Mouse (Mus musculus) limb, embryonic 14.5 days (tissue): Measurements from ENCODE around the gene Top1. TPM values are rescaled to one million over a fixed set of nuclear protein-coding genes. Genes with fewer than 3 reads are reported as not detected.

Experiments
- ATAC-seq: fragments of 200-750 bp; cut with Nextera tagmentation; 2 replicates; pipeline ENCODE4 v1.8.0; 2017; ENCODE audit warnings: low read depth, moderate number of reproducible peaks, moderate TSS enrichment; ENCODE audit not compliant: low FRiP score
- DNase-seq: peaks from one replicate; pipeline ENCODE4 v3.0.0-alpha.2; 2015; ENCODE audit warnings: low spot score
- H3K27ac ChIP-seq: fragments of 300-500 bp; sonication (generic); replicated peaks from 2 replicates; pipeline ENCODE4 v1.5.1; 2014; ENCODE audit warnings: low read depth, mild to moderate bottlenecking, low read length, moderate library complexity, mixed read lengths
- H3K27me3 ChIP-seq: fragments of 300-500 bp; sonication (generic); 2 replicates; pipeline ENCODE4 v1.6.1; 2014; ENCODE audit warnings: low read length, mixed read lengths; ENCODE audit not compliant: control insufficient read depth, insufficient read depth
- H3K36me3 ChIP-seq: fragments of 300-500 bp; sonication (generic); 2 replicates; pipeline ENCODE4 v1.6.1; 2014; ENCODE audit warnings: mild to moderate bottlenecking, low read length, moderate library complexity, mixed read lengths; ENCODE audit not compliant: control insufficient read depth, insufficient read depth
- H3K4me1 ChIP-seq: fragments of 300-500 bp; sonication (generic); 2 replicates; pipeline ENCODE4 v1.6.1; 2014; ENCODE audit warnings: antibody characterized with exemption, low read length, mixed read lengths; ENCODE audit not compliant: control insufficient read depth, insufficient read depth
- H3K4me2 ChIP-seq: fragments of 300-500 bp; sonication (generic); replicated peaks from 2 replicates; pipeline ENCODE4 v1.6.1; 2014; ENCODE audit warnings: low read depth, mild to moderate bottlenecking, low read length, moderate library complexity; ENCODE audit not compliant: severe bottlenecking
- H3K4me3 ChIP-seq: fragments of 300-500 bp; sonication (generic); replicated peaks from 2 replicates; pipeline ENCODE4 v1.5.1; 2014; ENCODE audit warnings: low read length
- H3K9ac ChIP-seq: fragments of 300-500 bp; sonication (generic); 2 replicates; pipeline ENCODE4 v1.6.1; 2014; ENCODE audit warnings: mild to moderate bottlenecking, low read depth, low read length, moderate library complexity; ENCODE audit not compliant: severe bottlenecking
- H3K9me3 ChIP-seq: fragments of 300-500 bp; sonication (generic); 2 replicates; pipeline ENCODE4 v1.6.1; 2016; ENCODE audit warnings: low read length; ENCODE audit not compliant: control insufficient read depth
- POLR2A ChIP-seq: fragments of 200-500 bp; IDR thresholded peaks from 2 replicates; pipeline ENCODE4 v1.8.0; 2012; ENCODE audit warnings: inconsistent platforms, mild to moderate bottlenecking, moderate library complexity, borderline replicate concordance; ENCODE audit not compliant: insufficient read depth, insufficient read length; ENCODE audit errors: extremely low read depth
- WGBS: fragments of 180-500 bp; shearing (Covaris S2); extraction: QIAGEN DNeasy Blood & Tissue Kit; methylation state at CpG from one replicate; pipeline ENCODE4 v1.1.7; 2014; 5-methylcytosine and 5-hydroxymethylcytosine counted together
- polyA plus RNA-seq, 2 experiments: library from polyadenylated mRNA; depleted of rRNA in 1 of 2; stranded (reverse) in 1 of 2; unstranded in 1 of 2; fragments of >200 nt; fragmentation: Nextera tagmentation in 1 of 2; extraction: Ambion mirVana in 1 of 2; gene quantifications; 2 replicates each; pipeline versions ENCODE4 v1.2.1 to v1.2.3; 2012 to 2014

Top1 gene
- polyA plus RNA-seq, 2 experiments, result 46.1 to 65.1 TPM

DNA sequence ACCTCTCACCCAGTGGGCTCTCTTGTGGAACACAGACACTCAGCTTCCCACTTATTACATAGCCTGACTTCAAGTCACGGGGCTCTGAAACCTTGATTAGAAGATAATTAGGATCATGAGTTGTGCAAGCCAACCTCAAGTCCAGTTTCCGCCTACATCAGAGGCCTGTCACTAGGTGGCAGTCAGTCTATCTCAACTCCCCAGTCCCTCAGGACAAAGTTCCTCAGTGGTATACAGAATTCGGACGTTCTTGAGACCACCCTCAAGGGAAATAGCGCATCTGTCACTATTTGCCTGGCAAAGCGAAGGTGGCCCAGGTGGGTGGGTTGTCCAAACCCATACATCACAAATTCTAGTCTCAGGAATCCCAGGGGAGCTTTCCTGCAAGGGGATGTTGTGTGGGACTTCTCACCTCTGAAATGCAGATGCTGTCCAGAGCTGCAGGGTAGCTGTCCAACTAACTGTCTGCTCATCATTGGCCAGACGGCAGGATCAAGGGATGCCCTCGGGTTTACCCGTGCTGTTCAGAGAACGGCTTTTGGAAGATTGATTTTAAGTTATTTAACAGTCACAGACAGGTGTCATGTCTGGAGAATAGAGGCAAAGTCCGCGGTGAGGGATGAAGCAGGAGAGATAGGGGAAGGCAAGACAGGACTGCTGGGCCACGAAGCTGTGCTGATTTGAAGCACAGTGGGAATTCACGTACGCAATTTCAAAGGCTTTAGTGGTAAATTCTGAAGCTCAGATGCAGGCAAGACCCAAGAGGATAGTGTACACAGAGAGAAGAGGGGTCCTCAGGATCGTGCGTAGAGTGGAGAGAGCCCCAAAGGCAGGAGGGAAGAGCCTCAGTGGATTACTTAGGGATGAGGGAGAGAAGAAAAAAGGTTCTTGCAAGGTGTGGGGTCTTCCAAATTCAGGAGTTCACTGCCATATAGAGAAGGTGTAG is 84.4 kb downstream of the Top1 start:
- Histone ChIP-seq H3K9me3 (no peaks in the 10 kb centered on the region), H3K36me3 (peaks cover 24% of the 10 kb centered on the region; the same call in 1 of the 2 replicates), H3K4me1 (peaks cover 28% of the 10 kb centered on the region), H3K4me2 (peak overlapping the region; percentile 66), H3K27me3 (no peaks in the 10 kb centered on the region), H3K4me3 (peak overlapping the region; percentile 92), H3K9ac (peak overlapping the region; percentile 100), H3K27ac (no peak overlapping the region)
- no peak for TF ChIP-seq POLR2A
- 24% methylated on average over 17 of the region's 17 CpGs for WGBS
- no peak for DNase-seq
- ATAC-seq, result no peak

DNA sequence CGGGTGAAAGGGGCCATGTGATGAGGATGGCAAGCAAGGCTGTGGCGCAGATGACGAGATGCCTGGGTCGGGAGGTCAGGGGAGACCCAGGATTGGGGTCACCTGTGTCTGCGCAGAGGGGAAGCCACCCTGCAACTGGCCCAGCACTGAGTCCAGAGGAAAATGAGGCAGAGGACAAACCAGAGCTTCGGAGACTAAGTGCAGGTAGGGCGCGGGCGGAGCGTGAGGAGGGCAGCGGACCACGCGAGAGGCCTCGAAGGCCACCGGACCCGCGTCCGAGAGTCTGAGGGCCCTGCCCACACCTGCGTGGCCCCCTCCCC is 85.1 kb downstream of the Top1 start:
- 7% methylated on average over 14 of the region's 19 CpGs for WGBS
- no peak for DNase-seq
- no peak; the same call in 1 of the 2 replicates for ATAC-seq
- Histone ChIP-seq H3K27ac (no peak overlapping the region), H3K27me3 (no peaks in the 10 kb centered on the region), H3K9me3 (no peaks in the 10 kb centered on the region), H3K4me2 (peak overlapping the region; percentile 66), H3K4me1 (peaks cover 28% of the 10 kb centered on the region), H3K36me3 (peaks cover 28% of the 10 kb centered on the region), H3K4me3 (peak overlapping the region; percentile 92), H3K9ac (peak overlapping the region; percentile 100)
- no peak for TF ChIP-seq POLR2A

DNA sequence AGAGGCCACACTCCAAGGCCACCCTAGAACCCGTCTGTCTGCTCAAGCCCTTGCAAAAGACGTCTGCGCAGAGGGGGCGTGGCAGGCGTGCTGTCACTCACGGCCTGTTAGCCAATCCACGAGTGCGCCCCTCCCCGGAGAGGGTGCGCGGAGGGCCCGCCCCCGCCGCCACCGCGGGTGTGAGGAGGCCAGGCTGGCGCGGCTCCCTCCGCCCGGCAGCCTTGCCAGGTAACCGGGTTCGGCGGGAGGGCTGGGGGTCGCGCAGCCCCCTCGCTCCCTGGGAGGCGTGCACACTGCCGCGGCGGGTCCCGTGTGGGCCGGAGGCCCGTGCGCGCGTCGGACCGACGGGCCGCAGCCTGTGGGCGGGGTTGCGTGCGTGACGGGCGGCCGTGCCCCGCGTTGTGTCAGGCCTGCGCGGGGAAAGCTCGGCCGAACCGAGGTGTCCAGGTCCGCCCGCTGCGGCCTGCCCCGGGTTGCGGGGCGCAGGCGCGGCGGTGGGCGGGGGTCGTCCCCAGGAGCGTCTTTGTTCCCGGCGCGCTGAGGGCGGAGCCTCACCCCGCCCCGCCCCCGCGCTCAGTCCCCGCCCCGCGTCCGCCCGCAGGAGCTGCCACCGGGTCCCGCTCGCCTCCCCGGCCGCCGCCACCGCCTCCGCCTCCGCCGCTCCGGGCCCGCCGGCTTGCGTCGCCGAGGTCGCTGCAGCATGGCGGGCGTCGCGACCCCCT is 85.6 kb downstream of the Top1 start, which contains the start of gene Plcg1:
Plcg1 (plus strand) TSS at position 184 of the 722 bp plus-strand sequence.
- DNase-seq (peak; percentile 95), ATAC-seq (peak; percentile 95)
- no peaks in the 10 kb centered on the region for H3K9me3 ChIP-seq
- peak within 1 kb of the TSS; percentile 97 for H3K27ac ChIP-seq
- peak within 1 kb of the TSS; percentile 100 for H3K9ac ChIP-seq
- under 1% methylated on average over 36 of the region's 99 CpGs for WGBS
- peak within 1 kb of the TSS; percentile 92 for H3K4me3 ChIP-seq
- no peaks in the 10 kb centered on the region for H3K27me3 ChIP-seq
- peak; percentile 77; the same call in 1 of the 2 replicates for TF ChIP-seq POLR2A
- H3K4me1 ChIP-seq, result peaks cover 28% of the 10 kb centered on the region
- peak within 1 kb of the TSS; percentile 66 for H3K4me2 ChIP-seq
- H3K36me3 ChIP-seq, result peaks cover 31% of the 10 kb centered on the region

DNA sequence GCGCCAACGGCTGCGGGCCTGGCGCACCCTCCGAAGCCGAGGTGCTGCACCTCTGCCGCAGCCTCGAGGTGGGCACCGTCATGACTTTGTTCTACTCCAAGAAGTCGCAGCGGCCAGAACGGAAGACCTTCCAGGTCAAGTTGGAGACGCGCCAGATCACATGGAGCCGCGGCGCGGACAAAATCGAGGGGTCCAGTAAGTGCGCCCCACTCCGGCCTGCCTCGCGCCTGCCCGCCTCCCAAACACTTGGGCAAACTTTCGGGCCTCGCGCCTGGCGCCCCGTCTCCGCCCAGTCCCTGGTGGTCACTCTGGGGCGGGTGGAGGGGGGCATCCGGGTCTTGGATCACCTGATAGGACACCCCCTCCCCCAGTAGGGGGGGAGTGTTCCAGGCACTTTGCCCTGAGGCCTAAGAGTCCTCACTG is 86.2 kb downstream of the Top1 start:
- ATAC-seq (peak; percentile 14; the same call in 1 of the 2 replicates), DNase-seq (peak; percentile 65)
- H3K27ac ChIP-seq, result peak overlapping the region; percentile 97
- no peak for TF ChIP-seq POLR2A
- under 1% methylated on average over 20 of the region's 32 CpGs for WGBS
- peaks cover 28% of the 10 kb centered on the region for H3K4me1 ChIP-seq
- H3K27me3 ChIP-seq, result no peaks in the 10 kb centered on the region
- peak overlapping the region; percentile 92 for H3K4me3 ChIP-seq
- peak overlapping the region; percentile 100 for H3K9ac ChIP-seq
- no peaks in the 10 kb centered on the region for H3K9me3 ChIP-seq
- H3K4me2 ChIP-seq, result peak overlapping the region; percentile 66
- H3K36me3 ChIP-seq, result peaks cover 34% of the 10 kb centered on the region

DNA sequence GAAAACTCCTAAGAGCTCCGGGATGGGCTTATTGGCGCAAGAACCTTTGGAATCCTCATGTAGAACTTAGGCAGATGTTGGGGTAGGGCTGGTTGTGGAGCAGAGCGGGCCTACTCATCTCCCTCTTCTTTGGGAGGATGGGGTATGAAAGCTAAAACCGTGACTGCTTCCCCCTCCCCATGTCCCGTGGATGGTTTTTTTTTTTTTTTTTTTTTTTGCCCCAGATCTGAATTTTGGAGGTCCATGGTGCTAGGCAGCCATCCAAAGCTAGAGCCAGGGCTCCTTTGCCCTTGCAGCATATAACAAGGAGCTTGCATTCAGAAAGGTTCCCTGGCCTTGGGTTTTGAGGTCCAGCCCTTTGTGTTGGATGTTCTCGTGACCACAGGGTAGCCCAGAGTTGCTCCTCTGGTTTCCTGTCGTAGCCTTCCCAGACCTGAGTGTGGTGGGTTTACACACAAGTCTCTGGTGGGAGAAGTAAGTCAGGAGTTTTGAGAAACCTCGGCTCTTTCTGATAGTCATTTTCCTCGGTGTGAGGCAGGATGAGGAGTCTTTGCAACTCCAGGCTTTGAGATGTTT is 86.8 kb downstream of the Top1 start:
- Histone ChIP-seq H3K27ac (no peak overlapping the region), H3K27me3 (no peaks in the 10 kb centered on the region), H3K4me1 (peaks cover 28% of the 10 kb centered on the region), H3K4me3 (peak overlapping the region; percentile 92), H3K9me3 (no peaks in the 10 kb centered on the region), H3K4me2 (peak overlapping the region; percentile 66), H3K9ac (peak overlapping the region; percentile 100), H3K36me3 (peaks cover 37% of the 10 kb centered on the region)
- WGBS, result 26% methylated on average over 9 of the region's 9 CpGs
- no peak for ATAC-seq
- TF ChIP-seq POLR2A, result no peak
- no peak for DNase-seq
